Mouse (Mus musculus): ENCODE measurements at regions not wholly inside any gene's neighbourhood (a gene's known extent, or its start where the extent isn't known, plus 50 kb on each side); places are given as distances from the start of the nearest gene placed in this dataset.

DNA sequence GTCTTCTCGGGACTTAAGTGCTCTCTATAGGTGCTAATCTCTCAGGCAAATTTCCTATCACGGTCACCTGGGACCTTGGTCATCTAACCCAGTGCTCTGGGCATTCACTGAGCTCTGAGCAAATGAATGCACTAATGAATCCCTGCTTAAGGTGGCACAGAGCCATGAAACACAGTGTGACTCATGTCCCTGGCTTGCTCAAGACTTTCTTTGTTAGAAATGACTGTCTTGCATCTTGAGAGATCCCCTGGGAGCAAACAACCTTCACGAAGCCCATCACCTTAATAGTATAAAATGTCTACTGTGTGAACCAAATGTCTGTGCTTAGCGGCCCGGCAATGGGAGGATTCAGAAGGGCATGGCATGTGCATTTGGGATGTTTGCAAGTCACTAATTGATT, 137.2 kb upstream of the Irx1 start:
- TF ChIP-seq POLR2A (IDR thresholded peaks at IDR 0.05; ENCODE audit: low read depth, low read length) (no peak), CTCF (IDR thresholded peaks at IDR 0.05; ENCODE audit: borderline replicate concordance, insufficient read depth, low read length) (no peak)

All from embryonic fibroblast, embryonic 13.5 days (primary cell).